Mouse (Mus musculus): Measurements from ENCODE around the gene Nck2.
A peak's percentile ranks its signal among the peaks of the same experiment; 100 is the strongest.

Nck2 gene

GRCm38 (mm10) chr1:43433853-43434252, 10.5 kb upstream of the Nck2 start:
- no peak for DNase-seq (ENCODE audit: low read depth, low spot score)

- DNase-seq (ENCODE audit: low read depth, low spot score), result no peak
Observed at GRCm38 (mm10) chr1:43436554-43436953, 7.8 kb upstream of the Nck2 start.

- DNase-seq (ENCODE audit: low read depth, low spot score), result no peak
Observed at GRCm38 (mm10) chr1:43439261-43439660, 5.1 kb upstream of the Nck2 start.

GRCm38 (mm10) chr1:43442568-43442967, 1.8 kb upstream of the Nck2 start:
- DNase-seq (ENCODE audit: low read depth, low spot score), result no peak

- DNase-seq (ENCODE audit: low read depth, low spot score), result peak; percentile 74
Observed at GRCm38 (mm10) chr1:43445170-43446088, 1.1 kb downstream of the Nck2 start.

- DNase-seq (ENCODE audit: low read depth, low spot score), result peak; percentile 77
Observed at GRCm38 (mm10) chr1:43446089-43446533, 1.7 kb downstream of the Nck2 start.

GRCm38 (mm10) chr1:43446731-43447601, 2.6 kb downstream of the Nck2 start:
- peak; percentile 76 for DNase-seq (ENCODE audit: low read depth, low spot score)

GRCm38 (mm10) chr1:43447602-43448287, 3.4 kb downstream of the Nck2 start:
- no peak for DNase-seq (ENCODE audit: low read depth, low spot score)

- no peak for DNase-seq (ENCODE audit: low read depth, low spot score)
Observed at GRCm38 (mm10) chr1:43450811-43451210, 6.4 kb downstream of the Nck2 start.

- DNase-seq (ENCODE audit: low read depth, low spot score), result no peak
Observed at GRCm38 (mm10) chr1:43453683-43454082, 9.3 kb downstream of the Nck2 start.

- no peak for DNase-seq (ENCODE audit: low read depth, low spot score)
Observed at GRCm38 (mm10) chr1:43454741-43455140, 10.4 kb downstream of the Nck2 start.

- no peak for DNase-seq (ENCODE audit: low read depth, low spot score)
Observed at GRCm38 (mm10) chr1:43455196-43455595, 10.8 kb downstream of the Nck2 start.

- DNase-seq (ENCODE audit: low read depth, low spot score), result no peak
Observed at GRCm38 (mm10) chr1:43457012-43457766, 12.8 kb downstream of the Nck2 start.

- DNase-seq (ENCODE audit: low read depth, low spot score), result no peak
Observed at GRCm38 (mm10) chr1:43460468-43460867, 16.1 kb downstream of the Nck2 start.

- DNase-seq (ENCODE audit: low read depth, low spot score), result no peak
Observed at GRCm38 (mm10) chr1:43462666-43463065, 18.3 kb downstream of the Nck2 start.

- DNase-seq (ENCODE audit: low read depth, low spot score), result no peak
Observed at GRCm38 (mm10) chr1:43463941-43464682, 19.7 kb downstream of the Nck2 start.

- no peak for DNase-seq (ENCODE audit: low read depth, low spot score)
Observed at GRCm38 (mm10) chr1:43464976-43465375, 20.6 kb downstream of the Nck2 start.

- no peak for DNase-seq (ENCODE audit: low read depth, low spot score)
Observed at GRCm38 (mm10) chr1:43465957-43466624, 21.7 kb downstream of the Nck2 start.

GRCm38 (mm10) chr1:43467656-43468055, 23.3 kb downstream of the Nck2 start:
- DNase-seq (ENCODE audit: low read depth, low spot score), result no peak

- DNase-seq (ENCODE audit: low read depth, low spot score), result no peak
Observed at GRCm38 (mm10) chr1:43468207-43468606, 23.8 kb downstream of the Nck2 start.

All from R1 (cell line).